Mouse (Mus musculus) lung, adult 2 months (tissue): Measurements from ENCODE around the gene Zcchc13. TPM values are rescaled to one million over a fixed set of nuclear protein-coding genes. Genes with fewer than 3 reads are reported as not detected.

ENCODE experiments used
- DNase-seq: peaks from one replicate; pipeline ENCODE4 v3.0.0; 2022
- H3K4me1 ChIP-seq: fragments of 200-500 bp; 2 replicates; pipeline ENCODE4 v1.6.1; 2011; ENCODE audit warnings: low read length; ENCODE audit not compliant: control insufficient read depth, insufficient read depth
- H3K4me3 ChIP-seq: fragments of 200-500 bp; replicated peaks from 2 replicates; pipeline ENCODE3; 2011; ENCODE audit warnings: low read depth, mild to moderate bottlenecking, control low read depth, low read length; ENCODE audit errors: extremely low read depth
- CTCF ChIP-seq: fragments of 200-500 bp; IDR thresholded peaks from 2 replicates; pipeline ENCODE4 v1.5.1; 2011; ENCODE audit warnings: mild to moderate bottlenecking, low read length, control low read depth; ENCODE audit not compliant: insufficient read depth
- POLR2A ChIP-seq: fragments of 200-500 bp; IDR thresholded peaks from 2 replicates; pipeline ENCODE4 v1.6.1; 2011; ENCODE audit warnings: low read depth, mild to moderate bottlenecking, control low read depth, low read length, borderline replicate concordance; ENCODE audit errors: extremely low read depth
- WGBS: fragments of 180-500 bp; shearing (Covaris S2); methylation state at CpG from one replicate; pipeline ENCODE4 v1.1.7; 2018; 5-methylcytosine and 5-hydroxymethylcytosine counted together
- polyA plus RNA-seq: library from polyadenylated mRNA; depleted of rRNA; stranded (reverse); fragments of >200 nt; gene quantifications from 2 replicates; pipeline ENCODE4 v1.2.3, GENCODE M21; 2012

Zcchc13 gene
- polyA plus RNA-seq, 1 experiment: not detected

GRCm38 (mm10) chrX:103616162-103616535 lies 14.2 kb upstream of the Zcchc13 start:
- Histone ChIP-seq H3K4me1 (no peaks in the 10 kb centered on the region), H3K4me3 (peak overlapping the region; percentile 66)
- no peak for TF ChIP-seq CTCF
- TF ChIP-seq POLR2A: no peak
- WGBS: 14% methylated on average over 19 of the region's 19 CpGs
- DNase-seq: peak; percentile 14

GRCm38 (mm10) chrX:103616536-103617404 lies 13.6 kb upstream of the Zcchc13 start:
- DNase-seq: peak; percentile 65
- under 1% methylated on average over 47 of the region's 50 CpGs for whole genome bisulfite sequencing
- Histone ChIP-seq H3K4me1 (no peaks in the 10 kb centered on the region), H3K4me3 (peak overlapping the region; percentile 73)
- no peak for TF ChIP-seq CTCF
- TF ChIP-seq POLR2A: peak; percentile 39; the same call in 1 of the 2 replicates

DNA sequence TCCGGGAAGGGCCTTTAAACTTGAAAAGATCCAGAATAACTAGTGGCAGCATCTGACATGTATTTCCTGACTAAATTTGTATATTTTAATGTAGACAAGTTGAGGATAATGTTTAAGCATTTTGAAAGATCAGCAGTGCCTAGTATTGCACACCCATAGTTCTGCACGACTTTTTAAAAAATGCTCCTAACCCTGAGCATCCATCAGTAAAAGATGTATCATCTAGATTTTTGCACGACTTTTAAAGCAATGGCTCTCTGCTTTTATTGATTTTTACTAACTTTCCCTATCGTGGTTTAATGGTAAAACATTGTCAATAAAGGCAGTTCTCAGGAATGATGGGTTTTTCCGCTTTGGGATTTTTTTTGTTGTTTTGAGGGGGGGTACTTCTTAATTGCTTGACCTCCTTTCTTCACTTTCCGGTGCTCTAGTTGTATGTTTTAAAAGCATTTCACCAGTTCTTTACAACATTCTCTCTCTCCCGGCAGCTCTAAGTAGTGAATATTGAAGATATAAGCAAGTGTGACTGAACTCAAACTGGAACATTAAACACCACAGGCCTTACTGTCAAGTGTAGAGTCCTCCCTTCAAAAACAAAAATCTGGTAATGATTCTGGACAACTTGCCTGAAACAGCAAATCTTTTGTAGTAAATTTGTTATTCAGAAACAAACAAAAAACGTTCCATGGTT lies 12.8 kb upstream of the Zcchc13 start:
- Histone ChIP-seq H3K4me1 (no peaks in the 10 kb centered on the region), H3K4me3 (no peak overlapping the region)
- WGBS: 26% methylated on average over 8 of the region's 8 CpGs
- no peak for DNase-seq
- TF ChIP-seq CTCF: no peak

- no peaks in the 10 kb centered on the region for H3K4me1 ChIP-seq
- under 1% methylated on average over 8 of the region's 8 CpGs for WGBS
- peak; percentile 34 for DNase-seq
- peak overlapping the region; percentile 43 for H3K4me3 ChIP-seq
- TF ChIP-seq POLR2A: 0 out of 2 replicates have a peak, but pooled peaks have one; percentile 20
- no peak for TF ChIP-seq CTCF
Observed at GRCm38 (mm10) chrX:103621799-103622198, 8.6 kb upstream of the Zcchc13 start.

DNA sequence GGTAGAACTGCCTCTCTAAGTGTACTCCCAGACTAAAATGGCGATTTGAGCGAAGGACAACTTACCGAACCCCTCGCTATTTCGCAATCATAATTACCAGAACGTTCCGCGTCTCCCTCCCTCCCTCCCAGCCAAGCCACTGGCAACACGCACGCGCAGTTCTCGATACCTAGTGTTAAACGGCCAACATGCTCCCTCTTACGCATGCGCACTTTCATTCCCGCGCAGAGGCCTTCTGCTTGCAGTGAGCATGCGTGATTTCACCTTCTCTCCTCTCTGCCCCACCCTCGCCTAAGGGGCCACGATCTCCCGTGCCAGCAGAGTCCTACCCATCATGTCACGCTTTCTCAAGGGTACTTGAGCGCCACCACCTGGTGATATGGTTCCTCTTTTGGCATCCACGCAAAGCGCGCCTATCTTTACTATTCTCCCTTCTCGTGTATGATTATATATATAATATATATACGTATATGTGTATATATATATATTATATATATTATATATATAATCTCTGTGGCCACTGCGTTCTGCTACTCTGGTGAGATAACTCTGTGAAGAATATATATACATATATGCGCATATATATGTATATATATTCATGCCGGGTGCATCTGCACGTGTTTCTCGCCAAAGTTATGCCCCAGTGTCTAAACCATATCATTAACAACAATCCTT lies 8.0 kb upstream of the Zcchc13 start:
- DNase-seq: peak; percentile 73
- TF ChIP-seq POLR2A (peak; percentile 80; the same call in 1 of the 2 replicates), CTCF (peak; percentile 63)
- under 1% methylated on average over 33 of the region's 33 CpGs for WGBS
- Histone ChIP-seq H3K4me3 (peak overlapping the region; percentile 43), H3K4me1 (no peaks in the 10 kb centered on the region)

DNA sequence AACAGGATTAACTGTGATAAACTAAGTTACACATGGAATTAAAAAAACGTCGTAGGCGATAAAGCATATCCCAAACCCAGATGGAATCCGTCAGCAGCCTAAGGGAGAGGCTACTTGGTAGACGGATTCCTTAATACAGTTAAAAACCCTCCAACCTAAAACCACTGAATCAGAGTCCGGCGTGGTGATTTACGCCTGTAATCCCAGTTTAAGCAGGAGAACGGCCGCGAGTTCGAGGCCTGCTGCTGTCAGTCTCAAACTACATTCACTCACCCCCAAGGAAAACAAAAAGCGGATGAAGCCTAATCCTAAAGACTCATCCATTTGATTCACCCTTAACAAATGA lies 7.5 kb upstream of the Zcchc13 start:
- peak; percentile 12 for DNase-seq
- peak overlapping the region; percentile 65 for H3K4me3 ChIP-seq
- H3K4me1 ChIP-seq: no peaks in the 10 kb centered on the region
- TF ChIP-seq CTCF: no peak
- no peak for TF ChIP-seq POLR2A
- 10% methylated on average over 13 of the region's 13 CpGs for whole genome bisulfite sequencing

DNA sequence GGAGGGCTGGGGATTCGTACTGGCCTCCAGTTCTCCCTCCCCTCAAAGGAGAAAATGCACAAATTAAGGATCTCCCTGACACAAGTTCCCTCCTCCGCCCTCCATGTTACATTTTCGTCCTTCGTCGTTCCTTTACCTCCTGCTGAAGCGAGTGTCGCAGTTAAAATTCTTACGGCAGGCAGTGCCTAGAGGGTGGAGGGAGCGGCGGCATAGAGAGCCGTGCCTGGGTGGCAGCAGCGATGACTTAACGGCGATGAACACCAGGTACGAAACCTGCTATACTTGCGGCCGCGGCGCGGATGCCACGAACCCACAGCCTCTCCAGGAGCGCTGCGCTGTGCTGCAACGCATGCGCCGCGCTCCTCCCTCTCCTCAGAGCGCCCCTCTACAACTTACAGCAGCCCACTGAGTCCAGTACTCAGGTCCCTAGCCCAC lies 7.0 kb upstream of the Zcchc13 start:
- peak; percentile 28 for DNase-seq
- H3K4me3 ChIP-seq: peak overlapping the region; percentile 65
- TF ChIP-seq CTCF (no peak), POLR2A (0 out of 2 replicates have a peak, but pooled peaks have one; percentile 31)
- H3K4me1 ChIP-seq: no peaks in the 10 kb centered on the region
- 4% methylated on average over 28 of the region's 28 CpGs for WGBS

DNA sequence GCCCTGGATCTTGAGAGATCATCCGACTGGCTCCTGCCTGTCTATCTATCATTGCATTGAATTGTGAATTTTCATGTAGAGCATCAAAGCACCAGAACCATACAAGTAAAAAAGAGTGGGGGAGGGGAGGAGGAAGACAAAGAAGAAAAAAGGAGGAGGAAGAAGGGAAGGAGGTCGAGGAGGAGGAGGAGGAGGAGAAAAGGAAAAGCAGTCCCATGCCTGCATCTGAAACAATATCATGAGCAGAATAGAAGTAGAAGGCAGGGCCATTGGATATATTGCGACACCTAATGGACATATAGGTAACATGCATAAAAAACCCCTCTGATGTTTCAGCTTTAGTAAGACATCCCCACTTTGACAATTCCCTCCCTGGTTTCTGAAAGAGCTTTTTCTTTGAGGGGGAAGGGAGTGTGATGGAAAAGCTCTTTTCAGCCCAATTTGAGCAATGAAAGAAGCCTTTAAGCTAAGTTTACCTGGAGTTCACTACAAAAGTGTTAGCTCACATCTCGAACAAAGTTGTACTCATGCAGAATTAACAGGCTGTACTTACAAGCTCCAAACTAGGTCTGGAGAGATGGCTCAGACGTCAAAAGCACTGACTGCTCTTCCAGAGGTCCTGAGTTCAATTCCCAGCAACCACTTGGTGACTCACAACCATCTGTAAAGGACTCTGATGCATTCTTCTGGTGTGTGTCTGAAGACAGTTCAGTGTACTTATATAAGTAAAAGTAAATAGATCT lies 5.8 kb upstream of the Zcchc13 start:
- TF ChIP-seq POLR2A (no peak), CTCF (no peak)
- no peaks in the 10 kb centered on the region for H3K4me1 ChIP-seq
- DNase-seq: no peak
- no peak overlapping the region for H3K4me3 ChIP-seq
- WGBS: 34% methylated on average over 5 of the region's 5 CpGs

DNA sequence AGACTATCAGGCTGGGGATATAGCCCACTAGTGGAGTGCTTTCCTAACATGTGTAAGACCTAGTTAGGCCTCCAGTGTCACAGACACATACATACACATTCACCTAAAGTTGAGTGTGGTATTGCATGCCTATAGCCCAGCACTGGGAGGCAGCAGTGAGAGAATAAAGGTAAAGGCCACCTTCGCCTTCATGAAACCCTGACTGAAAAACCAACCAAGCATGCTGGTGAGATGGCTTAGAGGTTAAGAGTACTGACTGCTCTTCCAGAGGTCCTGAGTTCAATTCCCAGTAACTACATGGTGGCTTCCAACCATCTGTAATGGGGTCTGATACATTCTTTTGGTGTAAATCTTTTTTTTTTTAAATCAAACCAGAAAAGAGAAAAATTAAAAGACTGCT lies 1.5 kb upstream of the Zcchc13 start:
- 71% methylated on average over 1 of the region's 1 CpGs for WGBS
- no peak for DNase-seq
- TF ChIP-seq POLR2A (no peak), CTCF (no peak)
- H3K4me3 ChIP-seq: no peak overlapping the region
- no peaks in the 10 kb centered on the region for H3K4me1 ChIP-seq
